Mouse (Mus musculus): Measurements from ENCODE around the gene Psmb7. TPM values are rescaled to one million over a fixed set of nuclear protein-coding genes. Genes with fewer than 3 reads are reported as not detected.

The Psmb7 gene
- polyA plus RNA-seq, 1 experiment from 2014 or later = 363 TPM

- Histone ChIP-seq H3K27ac (replicated peaks; ENCODE audit: low read depth, low read length) (no peak overlapping the region), H3K4me2 (ENCODE audit: low read depth, low read length) (no peak overlapping the region), H3K9me3 (replicated peaks; ENCODE audit: control insufficient read depth, low read length) (no peaks in the 10 kb centered on the region), H3K36me3 (replicated peaks; ENCODE audit: control insufficient read depth, insufficient read depth, low read depth, low read length) (no peaks in the 10 kb centered on the region), H3K9ac (replicated peaks; ENCODE audit: low read length) (no peak overlapping the region), H3K4me1 (ENCODE audit: control insufficient read depth, insufficient read depth, low read length) (no peaks in the 10 kb centered on the region), H3K4me3 (ENCODE audit: low read depth, low read length) (no peak overlapping the region), H3K27me3 (ENCODE audit: control insufficient read depth, insufficient read depth, low read length) (no peaks in the 10 kb centered on the region)
- WGBS = 92% methylated on average over 5 of the region's 5 CpGs
- ATAC-seq (replicated peaks; ENCODE audit: insufficient number of reproducible peaks, low FRiP score, low TSS enrichment, low read depth) (no peak), DNase-seq (ENCODE audit: low spot score) (no peak)
Measured at GRCm38 (mm10) chr2:38616956-38617872, 26.7 kb downstream of the Psmb7 start.

DNA sequence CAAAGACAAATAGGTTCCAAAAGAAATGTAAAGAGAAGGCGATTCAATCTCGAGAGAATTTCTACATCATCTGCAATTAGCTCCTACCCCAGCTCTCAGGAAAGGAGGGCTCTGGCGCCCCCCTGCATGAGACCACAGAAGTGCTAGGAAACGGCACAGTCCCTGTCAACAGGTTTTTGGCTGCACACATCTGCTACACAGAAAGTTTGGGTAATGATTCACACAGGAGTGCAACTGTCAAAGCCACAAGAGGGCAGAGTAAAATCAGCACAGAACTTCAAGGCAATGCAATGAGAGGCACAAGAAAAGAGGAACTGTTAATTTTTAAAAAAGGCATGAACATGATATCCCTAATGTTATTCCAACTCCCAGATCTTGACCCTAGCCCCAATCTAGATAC lies 27.8 kb downstream of the Psmb7 start:
- DNase-seq (ENCODE audit: low spot score) = peak; percentile 11
- H3K9me3 ChIP-seq (replicated peaks; ENCODE audit: control insufficient read depth, low read length) = no peaks in the 10 kb centered on the region
- H3K27me3 ChIP-seq (ENCODE audit: control insufficient read depth, insufficient read depth, low read length) = no peaks in the 10 kb centered on the region
- no peak overlapping the region for H3K4me3 ChIP-seq (ENCODE audit: low read depth, low read length)
- no peaks in the 10 kb centered on the region for H3K36me3 ChIP-seq (replicated peaks; ENCODE audit: control insufficient read depth, insufficient read depth, low read depth, low read length)
- no peaks in the 10 kb centered on the region for H3K4me1 ChIP-seq (ENCODE audit: control insufficient read depth, insufficient read depth, low read length)
- ATAC-seq (replicated peaks; ENCODE audit: insufficient number of reproducible peaks, low FRiP score, low TSS enrichment, low read depth) = no peak
- H3K27ac ChIP-seq (replicated peaks; ENCODE audit: low read depth, low read length) = no peak overlapping the region
- no peak overlapping the region for H3K9ac ChIP-seq (replicated peaks; ENCODE audit: low read length)
- 57% methylated on average over 4 of the region's 4 CpGs for WGBS
- no peak overlapping the region for H3K4me2 ChIP-seq (ENCODE audit: low read depth, low read length)

GRCm38 (mm10) chr2:38614437-38614836 lies 29.4 kb downstream of the Psmb7 start:
- no peaks in the 10 kb centered on the region for H3K4me1 ChIP-seq (ENCODE audit: control insufficient read depth, insufficient read depth, low read length)
- H3K9me3 ChIP-seq (replicated peaks; ENCODE audit: control insufficient read depth, low read length) = no peaks in the 10 kb centered on the region
- H3K9ac ChIP-seq (replicated peaks; ENCODE audit: low read length) = no peak overlapping the region
- no peak overlapping the region for H3K4me2 ChIP-seq (ENCODE audit: low read depth, low read length)
- H3K36me3 ChIP-seq (replicated peaks; ENCODE audit: control insufficient read depth, insufficient read depth, low read depth, low read length) = 0 out of 2 replicates have a peak, but pooled peaks cover 2% of the 10 kb centered on the region
- ATAC-seq (replicated peaks; ENCODE audit: insufficient number of reproducible peaks, low FRiP score, low TSS enrichment, low read depth) (no peak), DNase-seq (ENCODE audit: low spot score) (no peak)
- H3K27me3 ChIP-seq (ENCODE audit: control insufficient read depth, insufficient read depth, low read length) = no peaks in the 10 kb centered on the region
- H3K4me3 ChIP-seq (ENCODE audit: low read depth, low read length) = no peak overlapping the region
- 90% methylated on average over 6 of the region's 6 CpGs for WGBS
- H3K27ac ChIP-seq (replicated peaks; ENCODE audit: low read depth, low read length) = no peak overlapping the region

GRCm38 (mm10) chr2:38613576-38613975 lies 30.3 kb downstream of the Psmb7 start:
- ATAC-seq (replicated peaks; ENCODE audit: insufficient number of reproducible peaks, low FRiP score, low TSS enrichment, low read depth) (no peak), DNase-seq (ENCODE audit: low spot score) (no peak)
- Histone ChIP-seq H3K4me2 (ENCODE audit: low read depth, low read length) (no peak overlapping the region), H3K9me3 (replicated peaks; ENCODE audit: control insufficient read depth, low read length) (no peaks in the 10 kb centered on the region), H3K27ac (replicated peaks; ENCODE audit: low read depth, low read length) (no peak overlapping the region), H3K9ac (replicated peaks; ENCODE audit: low read length) (no peak overlapping the region), H3K27me3 (ENCODE audit: control insufficient read depth, insufficient read depth, low read length) (no peaks in the 10 kb centered on the region), H3K36me3 (replicated peaks; ENCODE audit: control insufficient read depth, insufficient read depth, low read depth, low read length) (0 out of 2 replicates have a peak, but pooled peaks cover 2% of the 10 kb centered on the region), H3K4me3 (ENCODE audit: low read depth, low read length) (no peak overlapping the region), H3K4me1 (ENCODE audit: control insufficient read depth, insufficient read depth, low read length) (no peaks in the 10 kb centered on the region)
- WGBS = 88% methylated on average over 3 of the region's 3 CpGs

DNA sequence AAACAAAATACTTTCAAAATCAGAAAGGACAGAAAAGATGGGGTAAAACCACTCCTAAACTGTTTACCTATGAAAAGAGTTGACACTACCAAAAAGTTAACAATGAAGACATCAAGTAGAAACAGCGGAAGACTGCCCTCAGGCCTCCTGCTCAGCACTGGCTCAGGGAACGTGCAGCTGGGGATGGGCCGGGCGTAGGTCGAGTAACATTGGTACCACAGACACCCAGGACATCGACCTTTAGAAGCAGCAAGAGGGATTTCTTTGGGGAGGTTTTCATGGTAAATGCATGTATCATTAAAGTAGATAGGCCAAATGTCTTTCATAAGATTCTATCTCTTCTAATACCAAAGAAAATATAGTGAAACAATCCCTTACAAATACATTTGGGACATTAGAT lies 31.3 kb downstream of the Psmb7 start:
- Histone ChIP-seq H3K27me3 (ENCODE audit: control insufficient read depth, insufficient read depth, low read length) (no peaks in the 10 kb centered on the region), H3K27ac (replicated peaks; ENCODE audit: low read depth, low read length) (no peak overlapping the region), H3K4me2 (ENCODE audit: low read depth, low read length) (no peak overlapping the region), H3K9me3 (replicated peaks; ENCODE audit: control insufficient read depth, low read length) (no peaks in the 10 kb centered on the region), H3K4me1 (ENCODE audit: control insufficient read depth, insufficient read depth, low read length) (no peaks in the 10 kb centered on the region), H3K4me3 (ENCODE audit: low read depth, low read length) (no peak overlapping the region), H3K36me3 (replicated peaks; ENCODE audit: control insufficient read depth, insufficient read depth, low read depth, low read length) (0 out of 2 replicates have a peak, but pooled peaks cover 2% of the 10 kb centered on the region), H3K9ac (replicated peaks; ENCODE audit: low read length) (no peak overlapping the region)
- ATAC-seq (replicated peaks; ENCODE audit: insufficient number of reproducible peaks, low FRiP score, low TSS enrichment, low read depth) = no peak
- no peak for DNase-seq (ENCODE audit: low spot score)
- WGBS = 85% methylated on average over 6 of the region's 6 CpGs

DNA sequence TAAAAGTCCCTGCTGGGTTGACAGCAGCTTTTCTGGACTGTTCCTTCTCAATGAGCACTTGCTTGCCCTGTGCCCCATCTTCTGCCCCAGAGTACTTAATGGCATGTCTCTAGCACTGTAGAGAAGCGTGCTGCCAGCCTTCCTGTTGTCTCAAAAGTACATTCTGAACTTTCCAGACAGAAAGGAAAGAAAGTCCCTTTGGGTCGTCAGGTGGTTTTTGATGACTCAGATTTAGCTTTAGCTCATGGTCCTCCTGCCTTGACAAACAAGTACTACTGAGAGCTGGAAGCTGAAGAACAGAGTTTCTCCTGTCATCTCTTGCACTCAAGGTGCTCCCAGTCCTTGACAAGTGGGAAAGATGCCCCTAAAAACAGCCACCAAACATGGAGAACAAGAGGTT lies 33.7 kb downstream of the Psmb7 start:
- Histone ChIP-seq H3K4me3 (ENCODE audit: low read depth, low read length) (no peak overlapping the region), H3K27me3 (ENCODE audit: control insufficient read depth, insufficient read depth, low read length) (no peaks in the 10 kb centered on the region), H3K9me3 (replicated peaks; ENCODE audit: control insufficient read depth, low read length) (no peaks in the 10 kb centered on the region), H3K4me1 (ENCODE audit: control insufficient read depth, insufficient read depth, low read length) (no peaks in the 10 kb centered on the region), H3K4me2 (ENCODE audit: low read depth, low read length) (no peak overlapping the region), H3K36me3 (replicated peaks; ENCODE audit: control insufficient read depth, insufficient read depth, low read depth, low read length) (0 out of 2 replicates have a peak, but pooled peaks cover 2% of the 10 kb centered on the region), H3K27ac (replicated peaks; ENCODE audit: low read depth, low read length) (no peak overlapping the region), H3K9ac (replicated peaks; ENCODE audit: low read length) (no peak overlapping the region)
- WGBS = 82% methylated on average over 2 of the region's 2 CpGs
- DNase-seq (ENCODE audit: low spot score) (no peak), ATAC-seq (replicated peaks; ENCODE audit: insufficient number of reproducible peaks, low FRiP score, low TSS enrichment, low read depth) (no peak)

GRCm38 (mm10) chr2:38609310-38609709 lies 34.6 kb downstream of the Psmb7 start:
- Histone ChIP-seq H3K9ac (replicated peaks; ENCODE audit: low read length) (no peak overlapping the region), H3K9me3 (replicated peaks; ENCODE audit: control insufficient read depth, low read length) (no peaks in the 10 kb centered on the region), H3K4me3 (ENCODE audit: low read depth, low read length) (no peak overlapping the region), H3K36me3 (replicated peaks; ENCODE audit: control insufficient read depth, insufficient read depth, low read depth, low read length) (0 out of 2 replicates have a peak, but pooled peaks cover 2% of the 10 kb centered on the region), H3K27ac (replicated peaks; ENCODE audit: low read depth, low read length) (no peak overlapping the region), H3K27me3 (ENCODE audit: control insufficient read depth, insufficient read depth, low read length) (no peaks in the 10 kb centered on the region), H3K4me2 (ENCODE audit: low read depth, low read length) (no peak overlapping the region), H3K4me1 (ENCODE audit: control insufficient read depth, insufficient read depth, low read length) (no peaks in the 10 kb centered on the region)
- ATAC-seq (replicated peaks; ENCODE audit: insufficient number of reproducible peaks, low FRiP score, low TSS enrichment, low read depth) = no peak
- 84% methylated on average over 11 of the region's 11 CpGs for WGBS
- no peak for DNase-seq (ENCODE audit: low spot score)

- no peak overlapping the region for H3K4me2 ChIP-seq (ENCODE audit: low read depth, low read length)
- H3K9ac ChIP-seq (replicated peaks; ENCODE audit: low read length) = no peak overlapping the region
- no peaks in the 10 kb centered on the region for H3K4me1 ChIP-seq (ENCODE audit: control insufficient read depth, insufficient read depth, low read length)
- no peaks in the 10 kb centered on the region for H3K27me3 ChIP-seq (ENCODE audit: control insufficient read depth, insufficient read depth, low read length)
- 0 out of 2 replicates have a peak, but pooled peaks cover 2% of the 10 kb centered on the region for H3K36me3 ChIP-seq (replicated peaks; ENCODE audit: control insufficient read depth, insufficient read depth, low read depth, low read length)
- no peak overlapping the region for H3K4me3 ChIP-seq (ENCODE audit: low read depth, low read length)
- H3K27ac ChIP-seq (replicated peaks; ENCODE audit: low read depth, low read length) = no peak overlapping the region
- 83% methylated on average over 5 of the region's 5 CpGs for WGBS
- H3K9me3 ChIP-seq (replicated peaks; ENCODE audit: control insufficient read depth, low read length) = no peaks in the 10 kb centered on the region
- ATAC-seq (replicated peaks; ENCODE audit: insufficient number of reproducible peaks, low FRiP score, low TSS enrichment, low read depth) = no peak
- no peak for DNase-seq (ENCODE audit: low spot score)
Measured at GRCm38 (mm10) chr2:38608831-38609309, 35.0 kb downstream of the Psmb7 start.

All from embryonic facial prominence, embryonic 11.5 days (tissue).